Mouse (Mus musculus) stomach, embryonic 14.5 days (tissue): Measurements from ENCODE around the gene Mtr. TPM values are rescaled to one million over a fixed set of nuclear protein-coding genes. Genes with fewer than 3 reads are reported as not detected.

ENCODE experiments used
- ATAC-seq: fragments of 200-750 bp; cut with Nextera tagmentation; 2 replicates; pipeline ENCODE4 v1.8.0; 2017; ENCODE audit warnings: low read depth, moderate TSS enrichment; ENCODE audit not compliant: insufficient number of reproducible peaks, insufficient read depth, low FRiP score
- H3K27ac ChIP-seq: fragments of 300-500 bp; sonication (generic); 2 replicates; pipeline ENCODE4 v1.5.1; 2014; ENCODE audit warnings: mild to moderate bottlenecking, low read length, moderate library complexity, mixed read lengths
- H3K27me3 ChIP-seq: fragments of 300-500 bp; sonication (generic); 2 replicates; pipeline ENCODE4 v1.6.1; 2014; ENCODE audit warnings: low read length, control low read depth, mixed read lengths; ENCODE audit not compliant: control insufficient read depth, insufficient read depth
- H3K36me3 ChIP-seq: fragments of 300-500 bp; sonication (generic); 2 replicates; pipeline ENCODE4 v1.6.1; 2014; ENCODE audit warnings: mild to moderate bottlenecking, control low read depth, low read length, moderate library complexity, mixed read lengths; ENCODE audit not compliant: control insufficient read depth, insufficient read depth
- H3K4me1 ChIP-seq: fragments of 300-500 bp; sonication (generic); 2 replicates; pipeline ENCODE4 v1.6.1; 2014; ENCODE audit warnings: low read length, control low read depth, mixed read lengths; ENCODE audit not compliant: control insufficient read depth, insufficient read depth
- H3K4me2 ChIP-seq: fragments of 300-500 bp; sonication (generic); replicated peaks from 2 replicates; pipeline ENCODE4 v1.6.1; 2014; ENCODE audit warnings: low read depth, low read length, control low read depth
- H3K4me3 ChIP-seq: fragments of 300-500 bp; sonication (generic); 2 replicates; pipeline ENCODE4 v1.5.1; 2014; ENCODE audit warnings: low read depth, low read length, control low read depth
- H3K9ac ChIP-seq: fragments of 300-500 bp; sonication (generic); replicated peaks from 2 replicates; pipeline ENCODE4 v1.6.1; 2014; ENCODE audit warnings: low read depth, mild to moderate bottlenecking, control low read depth, low read length, moderate library complexity, mixed read lengths
- H3K9me3 ChIP-seq: fragments of 300-500 bp; sonication (generic); 2 replicates; pipeline ENCODE4 v1.6.1; 2016; ENCODE audit warnings: low read depth, low read length, control low read depth; ENCODE audit not compliant: control insufficient read depth
- WGBS: fragments of 180-500 bp; shearing (Covaris S2); extraction: QIAGEN DNeasy Blood & Tissue Kit; methylation state at CpG from one replicate; pipeline ENCODE4 v1.1.7; 2014; 5-methylcytosine and 5-hydroxymethylcytosine counted together
- polyA plus RNA-seq: library from polyadenylated mRNA; unstranded; fragments of >200 nt; fragmentation: Nextera tagmentation; extraction: Ambion mirVana; gene quantifications from 2 replicates; pipeline ENCODE4 v1.2.1, GENCODE M21; 2014

Gene Mtr
- polyA plus RNA-seq, 1 experiment from 2014 or later = 17.4 TPM

DNA sequence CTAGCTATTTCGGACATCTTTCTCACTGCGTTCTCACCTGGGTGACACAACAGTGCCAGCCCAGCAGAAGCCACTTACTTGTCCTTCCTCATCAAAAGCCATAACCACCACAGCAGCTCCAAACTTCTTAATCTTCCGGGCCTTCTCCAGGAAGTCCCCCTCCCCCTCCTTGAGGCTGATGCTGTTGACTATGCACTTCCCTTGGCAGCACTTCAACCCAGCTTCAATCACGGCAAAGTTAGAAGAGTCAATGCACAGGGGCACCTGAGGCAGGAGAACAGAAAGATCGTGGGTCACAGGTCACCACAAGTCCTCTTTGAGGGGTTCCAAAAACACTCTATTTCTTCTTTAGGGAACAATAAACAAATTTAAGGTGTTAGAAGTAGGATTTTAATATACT is 30.3 kb downstream of the Mtr start:
- ATAC-seq = no peak

DNA sequence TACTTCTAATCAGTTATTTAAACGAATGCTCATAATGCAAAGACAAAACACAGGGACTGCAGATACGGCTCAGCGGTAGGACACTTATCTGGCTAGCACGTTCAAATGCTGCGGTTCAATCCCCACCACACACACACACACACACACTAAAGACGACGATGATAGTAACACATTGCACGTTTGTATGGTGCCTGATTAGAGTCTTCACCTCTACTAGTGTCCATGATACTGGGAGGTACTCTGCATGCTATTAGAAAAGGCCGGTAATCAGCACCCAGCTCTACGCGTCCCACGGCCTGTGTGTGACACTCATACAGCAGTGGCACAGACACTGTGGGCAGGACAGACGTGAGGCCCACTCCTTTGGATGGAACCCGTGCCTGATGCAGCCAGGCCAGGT is 39.3 kb downstream of the Mtr start:
- Histone ChIP-seq H3K9me3 (no peaks in the 10 kb centered on the region), H3K4me1 (no peaks in the 10 kb centered on the region), H3K27me3 (no peaks in the 10 kb centered on the region), H3K36me3 (peaks cover 26% of the 10 kb centered on the region), H3K4me3 (no peak overlapping the region), H3K9ac (no peak overlapping the region), H3K4me2 (no peak overlapping the region), H3K27ac (no peak overlapping the region)
- ATAC-seq = no peak
- WGBS = 90% methylated on average over 14 of the region's 14 CpGs

More for the DNA sequence above, 30.3 kb downstream of the Mtr start:
- H3K9me3 ChIP-seq = no peaks in the 10 kb centered on the region
- no peaks in the 10 kb centered on the region for H3K4me1 ChIP-seq
- no peak overlapping the region for H3K4me2 ChIP-seq
- H3K4me3 ChIP-seq = no peak overlapping the region
- no peak overlapping the region for H3K27ac ChIP-seq
- no peak overlapping the region for H3K9ac ChIP-seq
- H3K27me3 ChIP-seq = no peaks in the 10 kb centered on the region
- 77% methylated on average over 5 of the region's 5 CpGs for WGBS
- peaks cover 35% of the 10 kb centered on the region for H3K36me3 ChIP-seq

DNA sequence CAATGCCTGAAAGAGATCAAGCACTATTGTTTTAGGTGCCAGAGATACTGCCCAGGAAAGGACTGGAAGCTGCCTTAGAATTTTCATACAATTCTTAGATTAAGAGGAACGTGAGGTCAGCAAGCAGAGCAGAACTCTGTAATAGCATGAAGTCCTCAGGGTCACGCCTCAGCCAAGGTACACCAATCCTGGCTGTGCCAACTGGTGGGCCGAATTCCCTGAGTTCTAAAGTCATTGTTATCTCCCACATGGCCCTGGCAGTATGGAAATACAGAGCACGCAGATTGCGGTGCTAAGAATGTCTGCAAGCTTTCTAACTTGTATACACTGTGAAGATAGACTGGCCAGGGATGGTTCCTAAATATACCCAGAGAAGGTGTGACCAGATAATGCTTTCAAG is 43.0 kb downstream of the Mtr start:
- Histone ChIP-seq H3K4me1 (no peaks in the 10 kb centered on the region), H3K4me3 (no peak overlapping the region), H3K9me3 (no peaks in the 10 kb centered on the region), H3K4me2 (no peak overlapping the region), H3K27me3 (no peaks in the 10 kb centered on the region), H3K9ac (no peak overlapping the region), H3K27ac (no peak overlapping the region), H3K36me3 (peaks cover 27% of the 10 kb centered on the region)
- 87% methylated on average over 5 of the region's 5 CpGs for WGBS
- no peak for ATAC-seq

DNA sequence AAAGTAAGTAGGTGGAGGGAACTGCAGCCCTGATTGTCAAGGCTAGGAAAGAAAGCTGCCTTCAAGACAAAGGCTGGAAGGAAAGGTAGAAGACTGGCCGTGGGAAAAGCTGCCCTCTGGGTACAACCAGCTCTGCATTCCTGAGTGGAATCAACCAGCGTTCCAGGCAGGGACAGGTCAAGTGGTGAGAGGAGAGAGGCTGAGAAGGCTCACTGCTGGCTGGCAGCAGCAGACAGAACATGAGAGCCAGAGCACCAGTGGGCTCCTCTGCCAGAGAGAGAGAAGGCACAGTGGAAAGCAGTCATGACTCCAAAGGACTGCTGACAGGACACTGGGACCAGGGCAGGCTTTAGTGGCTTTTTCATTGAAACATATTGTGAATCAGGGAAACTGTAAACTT is 46.9 kb downstream of the Mtr start:
- ATAC-seq = no peak
- Histone ChIP-seq H3K27ac (no peak overlapping the region), H3K27me3 (no peaks in the 10 kb centered on the region), H3K4me3 (no peak overlapping the region), H3K9ac (no peak overlapping the region), H3K9me3 (no peaks in the 10 kb centered on the region), H3K36me3 (peaks cover 20% of the 10 kb centered on the region), H3K4me1 (no peaks in the 10 kb centered on the region), H3K4me2 (no peak overlapping the region)
- WGBS = 75% methylated on average over 2 of the region's 2 CpGs

DNA sequence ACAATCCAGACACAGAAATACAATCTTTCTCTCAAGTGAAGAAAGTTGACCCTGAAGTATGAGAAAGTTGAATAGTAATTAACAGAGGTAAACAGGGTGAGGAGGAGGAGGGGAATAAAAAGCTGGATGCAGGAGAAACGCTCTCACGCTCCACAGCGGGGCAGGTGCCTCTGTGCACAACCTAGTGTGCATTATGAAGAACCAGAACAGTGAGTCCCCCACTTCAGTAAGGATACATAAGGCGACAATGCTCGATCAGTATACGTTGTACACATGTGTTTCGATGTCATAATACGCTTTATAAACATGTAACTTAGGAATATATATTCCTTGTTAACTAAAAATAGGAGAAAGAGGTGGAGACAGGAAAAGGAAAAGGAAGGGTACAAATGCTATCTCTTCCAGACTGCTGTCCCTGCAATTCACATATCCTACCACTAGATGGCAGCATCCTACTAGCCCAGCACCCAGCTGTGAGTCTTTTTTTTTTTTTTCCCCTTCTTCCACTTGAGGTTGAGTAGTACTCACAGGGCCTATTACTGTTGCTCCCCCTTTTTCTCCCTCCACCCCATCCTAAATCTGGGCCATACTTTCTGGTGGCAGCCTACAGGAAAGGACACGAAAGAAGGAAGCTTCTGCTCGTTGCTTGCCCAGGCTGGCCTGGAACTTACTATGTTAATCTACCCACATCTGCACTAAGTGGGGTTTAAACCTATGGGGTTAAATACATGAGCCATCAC is 47.7 kb downstream of the Mtr start:
- Histone ChIP-seq H3K9me3 (no peaks in the 10 kb centered on the region), H3K27me3 (no peaks in the 10 kb centered on the region), H3K4me3 (no peak overlapping the region), H3K27ac (no peak overlapping the region), H3K4me2 (no peak overlapping the region), H3K4me1 (no peaks in the 10 kb centered on the region), H3K36me3 (peaks cover 19% of the 10 kb centered on the region), H3K9ac (no peak overlapping the region)
- ATAC-seq = no peak
- 77% methylated on average over 10 of the region's 10 CpGs for WGBS

DNA sequence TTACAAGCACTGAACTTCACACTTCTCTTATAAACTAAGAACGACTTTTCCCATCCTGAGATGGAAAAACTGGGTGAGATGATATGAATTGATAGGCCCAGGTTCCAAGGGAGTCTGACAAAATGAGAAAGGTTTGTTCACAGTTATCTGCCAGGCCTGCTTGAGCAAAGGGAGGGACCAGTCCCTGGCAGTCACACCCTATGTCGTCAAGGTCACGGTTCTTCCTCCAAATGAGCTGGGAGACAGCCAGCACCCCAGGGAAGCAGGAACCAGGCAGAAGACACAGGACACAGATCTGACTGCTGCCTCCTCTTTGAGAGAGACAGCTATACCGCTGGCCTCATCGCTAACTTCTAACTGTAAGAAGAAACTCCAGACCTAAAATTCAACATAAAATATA is 57.5 kb downstream of the Mtr start:
- 81% methylated on average over 5 of the region's 5 CpGs for WGBS
- H3K36me3 ChIP-seq = peaks cover 25% of the 10 kb centered on the region

DNA sequence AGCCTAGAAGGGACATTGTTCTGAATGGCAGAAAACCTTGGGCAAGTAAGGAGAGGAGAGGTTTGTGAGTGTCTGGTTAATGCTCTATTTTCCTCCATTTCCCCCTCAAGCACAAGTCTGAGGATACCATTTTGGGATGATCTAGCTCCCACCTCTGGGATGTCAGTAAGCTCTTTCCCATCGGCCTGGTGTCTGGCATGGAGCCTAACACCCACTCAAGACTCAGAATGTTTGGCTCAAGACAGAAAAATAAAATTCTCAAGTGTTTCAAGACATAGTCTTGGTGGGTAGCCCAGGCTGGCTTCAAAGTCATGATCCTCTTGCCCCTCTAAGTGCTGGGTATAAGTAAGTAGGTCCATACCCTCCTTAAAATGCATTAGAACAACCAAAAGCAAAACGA is 59.4 kb downstream of the Mtr start:
- no peaks in the 10 kb centered on the region for H3K4me1 ChIP-seq
- no peaks in the 10 kb centered on the region for H3K27me3 ChIP-seq
- no peak overlapping the region for H3K9ac ChIP-seq
- no peak overlapping the region for H3K27ac ChIP-seq
- 93% methylated on average over 2 of the region's 2 CpGs for WGBS
- no peak overlapping the region for H3K4me3 ChIP-seq
- peaks cover 30% of the 10 kb centered on the region for H3K36me3 ChIP-seq
- H3K9me3 ChIP-seq = no peaks in the 10 kb centered on the region
- no peak for ATAC-seq
- no peak overlapping the region for H3K4me2 ChIP-seq

More for the DNA sequence above, 57.5 kb downstream of the Mtr start:
- Histone ChIP-seq H3K27me3 (no peaks in the 10 kb centered on the region), H3K4me2 (no peak overlapping the region), H3K27ac (no peak overlapping the region), H3K4me1 (no peaks in the 10 kb centered on the region), H3K9ac (no peak overlapping the region), H3K4me3 (no peak overlapping the region), H3K9me3 (no peaks in the 10 kb centered on the region)
- ATAC-seq = no peak

DNA sequence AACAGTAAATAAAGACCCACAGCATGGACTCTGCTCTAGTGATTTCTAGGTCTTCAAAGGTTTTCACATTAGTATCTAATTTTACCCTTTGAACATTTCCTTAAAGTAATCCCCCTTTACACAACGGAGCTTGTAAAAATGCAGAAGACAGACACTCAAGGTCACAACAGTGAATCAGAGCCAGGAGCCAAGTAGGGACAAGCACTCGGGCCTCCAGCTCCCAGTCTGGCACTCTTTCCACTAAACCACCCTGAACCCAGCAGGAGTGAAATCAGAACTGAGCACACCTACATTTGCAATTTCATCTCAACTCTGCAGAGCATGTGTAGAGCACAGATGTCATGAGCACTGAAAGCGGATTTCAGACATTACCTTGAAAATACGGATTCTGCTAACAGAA is 61.1 kb downstream of the Mtr start:
- 97% methylated on average over 4 of the region's 4 CpGs for WGBS
- no peak overlapping the region for H3K27ac ChIP-seq
- H3K4me3 ChIP-seq = no peak overlapping the region
- peaks cover 35% of the 10 kb centered on the region for H3K36me3 ChIP-seq
- H3K4me2 ChIP-seq = no peak overlapping the region
- no peaks in the 10 kb centered on the region for H3K4me1 ChIP-seq
- H3K9me3 ChIP-seq = no peaks in the 10 kb centered on the region
- no peak overlapping the region for H3K9ac ChIP-seq
- no peak for ATAC-seq
- H3K27me3 ChIP-seq = no peaks in the 10 kb centered on the region

DNA sequence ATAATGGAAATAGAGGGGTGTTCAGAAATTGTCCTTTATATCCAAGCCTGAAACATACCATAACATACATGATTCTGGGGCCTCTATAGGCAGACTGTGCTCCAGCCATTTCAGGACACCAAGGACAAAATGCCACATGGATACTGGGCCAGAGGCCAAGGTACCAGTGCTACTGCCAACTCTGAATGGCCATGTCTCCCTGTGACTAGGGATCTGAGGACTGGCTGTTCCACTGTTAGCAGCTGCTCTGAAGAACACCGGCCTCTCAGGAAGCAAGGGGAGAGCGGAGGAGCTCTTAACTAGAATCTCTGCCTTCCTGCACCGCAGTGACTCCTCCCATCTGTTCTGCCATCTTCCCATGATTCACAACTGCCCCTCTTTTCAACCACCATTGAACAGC is 61.9 kb downstream of the Mtr start:
- 87% methylated on average over 3 of the region's 3 CpGs for WGBS
- Histone ChIP-seq H3K27me3 (no peaks in the 10 kb centered on the region), H3K9ac (no peak overlapping the region), H3K4me1 (no peaks in the 10 kb centered on the region), H3K27ac (no peak overlapping the region), H3K9me3 (no peaks in the 10 kb centered on the region), H3K4me3 (no peak overlapping the region), H3K36me3 (peaks cover 36% of the 10 kb centered on the region), H3K4me2 (no peak overlapping the region)
- no peak for ATAC-seq
